Mouse (Mus musculus) midbrain, embryonic 14.5 days (tissue): ENCODE data around the gene Ilk. TPM values are rescaled to one million over a fixed set of nuclear protein-coding genes. Genes with fewer than 3 reads are reported as not detected.

Source experiments
- ATAC-seq: fragments of 200-750 bp; cut with Nextera tagmentation; 2 replicates; pipeline ENCODE4 v1.8.0; 2017; ENCODE audit warnings: moderate number of reproducible peaks, moderate library complexity; ENCODE audit not compliant: low FRiP score, low TSS enrichment
- DNase-seq: peaks from one replicate; pipeline ENCODE4 v3.0.0-alpha.2; 2015
- H3K27ac ChIP-seq: fragments of 300-500 bp; sonication (generic); replicated peaks from 2 replicates; pipeline ENCODE4 v1.5.1; 2014; ENCODE audit warnings: mild to moderate bottlenecking, low read depth, low read length, moderate library complexity
- H3K27me3 ChIP-seq: fragments of 300-500 bp; sonication (generic); 2 replicates; pipeline ENCODE4 v1.6.1; 2014; ENCODE audit warnings: low read length, control low read depth, mixed read lengths; ENCODE audit not compliant: control insufficient read depth, insufficient read depth
- H3K36me3 ChIP-seq: fragments of 300-500 bp; sonication (generic); 2 replicates; pipeline ENCODE4 v1.6.1; 2014; ENCODE audit warnings: low read length, control low read depth; ENCODE audit not compliant: control insufficient read depth, insufficient read depth
- H3K4me1 ChIP-seq: fragments of 300-500 bp; sonication (generic); 2 replicates; pipeline ENCODE4 v1.6.1; 2014; ENCODE audit warnings: mild to moderate bottlenecking, antibody characterized with exemption, low read length, control low read depth; ENCODE audit not compliant: control insufficient read depth, insufficient read depth
- H3K4me2 ChIP-seq: fragments of 300-500 bp; sonication (generic); 2 replicates; pipeline ENCODE4 v1.6.1; 2014; ENCODE audit warnings: mild to moderate bottlenecking, low read length, moderate library complexity
- H3K4me3 ChIP-seq: fragments of 300-500 bp; sonication (generic); replicated peaks from 2 replicates; pipeline ENCODE4 v1.5.1; 2014; ENCODE audit warnings: low read depth, low read length
- H3K9ac ChIP-seq: fragments of 300-500 bp; sonication (generic); replicated peaks from 2 replicates; pipeline ENCODE4 v1.6.1; 2014; ENCODE audit warnings: mild to moderate bottlenecking, low read length, moderate library complexity
- H3K9me3 ChIP-seq: fragments of 300-500 bp; sonication (generic); 2 replicates; pipeline ENCODE4 v1.6.1; 2016; ENCODE audit warnings: low read length, control low read depth, mixed read lengths; ENCODE audit not compliant: control insufficient read depth
- WGBS: fragments of 180-500 bp; shearing (Covaris S2); extraction: QIAGEN DNeasy Blood & Tissue Kit; methylation state at CpG from one replicate; pipeline ENCODE4 v1.1.7; 2014; 5-methylcytosine and 5-hydroxymethylcytosine counted together
- polyA plus RNA-seq: library from polyadenylated mRNA; unstranded; fragments of >200 nt; fragmentation: Nextera tagmentation; extraction: Ambion mirVana; gene quantifications from 2 replicates; pipeline ENCODE4 v1.2.1, GENCODE M21; 2014

The Ilk gene
- polyA plus RNA-seq = 166 and 199 TPM in 2 replicates

DNA sequence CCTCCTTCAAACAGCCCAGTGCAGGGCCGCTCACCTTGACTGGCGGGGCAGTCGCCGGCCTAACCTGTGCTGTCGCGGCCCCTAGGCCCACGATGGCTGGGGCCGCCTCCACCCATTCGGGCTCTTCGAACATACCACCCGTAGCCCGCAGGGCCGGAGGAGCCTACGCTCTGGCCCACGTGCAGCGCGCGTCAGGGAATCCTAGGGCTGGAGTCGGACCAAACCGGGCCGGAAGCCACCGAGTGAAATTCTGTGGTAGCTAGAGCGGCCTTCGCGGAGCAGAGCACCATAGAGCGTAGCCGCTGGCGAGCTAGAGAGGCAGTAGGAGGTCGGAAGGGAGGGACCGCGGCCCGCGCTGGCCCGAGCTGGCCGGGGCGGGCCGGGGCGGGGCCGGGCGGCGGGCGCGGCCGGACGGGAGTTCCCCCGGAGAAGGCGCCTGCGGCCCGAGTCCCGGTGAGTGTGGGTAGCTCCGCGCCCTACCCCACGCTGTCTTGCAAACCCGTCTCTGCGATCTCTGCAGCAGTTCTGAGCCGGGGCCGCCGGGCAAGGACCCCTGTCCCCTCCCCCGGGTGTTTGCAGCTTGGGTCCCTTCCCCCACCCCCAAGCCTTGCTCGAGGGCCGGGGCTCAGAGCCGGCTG is at the start of gene Ilk:
Gene Ilk (plus strand): TSS at position 329 of the 638 bp plus-strand sequence.
- Histone ChIP-seq H3K4me3 (peak within 1 kb of the TSS; percentile 75), H3K9ac (peak within 1 kb of the TSS; percentile 90), H3K4me1 (peaks cover 14% of the 10 kb centered on the region; the same call in 1 of the 2 replicates), H3K27ac (peak within 1 kb of the TSS; percentile 72), H3K9me3 (no peaks in the 10 kb centered on the region), H3K4me2 (peak within 1 kb of the TSS; percentile 94), H3K27me3 (no peaks in the 10 kb centered on the region), H3K36me3 (peaks cover 48% of the 10 kb centered on the region)
- DNase-seq = peak; percentile 93
- ATAC-seq = peak; percentile 95
- WGBS = under 1% methylated on average over 58 of the region's 62 CpGs

DNA sequence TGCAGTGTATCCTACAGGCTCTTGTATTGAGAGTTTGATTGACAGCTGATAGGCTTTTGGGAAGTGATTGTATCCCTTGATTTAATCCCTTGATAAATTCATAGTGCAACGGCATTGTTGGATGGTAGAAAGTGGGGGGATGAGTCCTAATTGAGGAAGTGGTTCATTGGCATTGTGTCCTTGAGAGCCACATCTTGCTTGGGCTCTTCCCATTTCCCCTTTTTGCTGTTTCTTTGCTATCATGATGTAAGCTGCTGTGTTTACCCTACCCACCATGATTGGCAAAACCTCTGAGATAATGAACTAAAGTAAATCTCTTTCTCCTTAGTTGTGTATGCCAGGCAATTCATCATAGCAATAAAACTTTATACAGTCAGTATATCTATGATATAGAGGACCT is 45.5 kb upstream of the Ilk start:
- no peak overlapping the region for H3K4me2 ChIP-seq
- H3K27me3 ChIP-seq = no peaks in the 10 kb centered on the region
- H3K4me1 ChIP-seq = no peaks in the 10 kb centered on the region
- 55% methylated on average over 1 of the region's 1 CpGs for WGBS
- no peaks in the 10 kb centered on the region for H3K9me3 ChIP-seq
- no peak overlapping the region for H3K4me3 ChIP-seq
- H3K36me3 ChIP-seq = no peaks in the 10 kb centered on the region
- H3K27ac ChIP-seq = no peak overlapping the region
- DNase-seq (no peak), ATAC-seq (no peak)
- H3K9ac ChIP-seq = no peak overlapping the region

DNA sequence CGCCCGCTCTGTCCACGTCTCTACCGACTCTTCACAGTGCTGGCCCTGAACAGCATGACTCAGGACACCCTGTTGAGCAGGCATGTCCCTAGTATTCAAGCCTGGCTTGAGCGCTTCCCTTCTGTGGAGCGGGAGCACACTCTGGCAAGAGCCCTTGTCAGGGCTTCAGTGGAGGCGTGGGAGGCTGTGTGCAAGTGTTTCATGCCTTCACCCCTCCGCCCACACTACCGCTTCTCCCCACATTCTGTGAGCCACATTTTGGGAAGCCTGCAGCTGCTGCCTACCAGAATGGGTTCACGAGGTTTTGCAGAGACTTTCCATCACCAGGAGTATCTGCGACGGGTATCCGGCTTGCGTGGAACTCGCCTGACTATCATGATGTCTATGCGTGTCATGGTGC is 33.2 kb upstream of the Ilk start:
- 86% methylated on average over 16 of the region's 16 CpGs for WGBS
- no peaks in the 10 kb centered on the region for H3K9me3 ChIP-seq
- no peak for ATAC-seq
- no peaks in the 10 kb centered on the region for H3K36me3 ChIP-seq
- no peak overlapping the region for H3K4me3 ChIP-seq
- no peaks in the 10 kb centered on the region for H3K27me3 ChIP-seq
- no peak overlapping the region for H3K27ac ChIP-seq
- no peak overlapping the region for H3K9ac ChIP-seq
- H3K4me1 ChIP-seq = no peaks in the 10 kb centered on the region
- no peak for DNase-seq
- H3K4me2 ChIP-seq = no peak overlapping the region

DNA sequence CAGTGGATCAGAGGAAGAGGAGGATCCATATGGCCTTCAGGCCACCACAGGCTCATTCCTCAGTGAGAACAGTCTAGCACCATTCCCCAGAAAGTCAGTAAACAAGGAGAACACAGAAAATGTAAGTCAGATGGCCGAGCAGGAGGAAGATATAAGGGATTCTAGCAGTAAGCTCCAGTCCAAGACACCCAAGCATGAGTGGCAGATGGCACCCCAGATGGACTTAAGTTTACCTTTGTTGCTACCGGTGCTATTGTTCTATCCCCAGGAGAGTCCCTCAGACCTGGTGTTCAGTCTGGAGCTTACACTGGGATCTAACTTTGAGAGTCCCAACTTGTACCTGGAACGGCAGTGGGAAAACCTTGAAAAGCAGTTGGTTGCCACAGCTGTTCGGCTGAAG is 32.6 kb upstream of the Ilk start:
- ATAC-seq = no peak
- no peaks in the 10 kb centered on the region for H3K9me3 ChIP-seq
- no peaks in the 10 kb centered on the region for H3K4me1 ChIP-seq
- no peak overlapping the region for H3K9ac ChIP-seq
- 91% methylated on average over 4 of the region's 4 CpGs for WGBS
- H3K4me2 ChIP-seq = no peak overlapping the region
- H3K27ac ChIP-seq = no peak overlapping the region
- no peaks in the 10 kb centered on the region for H3K36me3 ChIP-seq
- H3K4me3 ChIP-seq = no peak overlapping the region
- H3K27me3 ChIP-seq = no peaks in the 10 kb centered on the region
- no peak for DNase-seq

DNA sequence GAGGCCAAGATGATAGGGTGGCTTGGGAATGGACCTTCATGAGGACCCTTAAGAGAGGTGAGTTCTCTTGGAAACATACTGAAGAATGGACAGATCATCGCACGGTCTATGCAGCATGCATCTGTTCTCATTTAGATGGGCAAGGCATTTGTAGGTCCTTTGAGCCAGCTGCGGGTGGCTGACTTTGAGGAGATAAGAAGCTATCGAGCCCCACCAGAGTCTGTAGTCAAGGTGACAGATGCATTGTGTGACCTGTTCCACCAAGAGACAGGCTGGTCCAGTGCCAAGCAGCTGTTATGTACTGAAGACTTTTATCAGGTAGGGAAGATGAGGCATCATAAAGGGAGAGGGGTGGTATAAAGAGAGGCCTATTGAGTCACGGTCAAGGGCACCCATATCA is 27.7 kb upstream of the Ilk start:
- WGBS = 94% methylated on average over 5 of the region's 5 CpGs
- Histone ChIP-seq H3K9ac (no peak overlapping the region), H3K27me3 (no peaks in the 10 kb centered on the region), H3K9me3 (no peaks in the 10 kb centered on the region), H3K4me1 (no peaks in the 10 kb centered on the region), H3K4me2 (no peak overlapping the region), H3K27ac (no peak overlapping the region), H3K4me3 (no peak overlapping the region), H3K36me3 (no peaks in the 10 kb centered on the region)
- DNase-seq (no peak), ATAC-seq (no peak)

DNA sequence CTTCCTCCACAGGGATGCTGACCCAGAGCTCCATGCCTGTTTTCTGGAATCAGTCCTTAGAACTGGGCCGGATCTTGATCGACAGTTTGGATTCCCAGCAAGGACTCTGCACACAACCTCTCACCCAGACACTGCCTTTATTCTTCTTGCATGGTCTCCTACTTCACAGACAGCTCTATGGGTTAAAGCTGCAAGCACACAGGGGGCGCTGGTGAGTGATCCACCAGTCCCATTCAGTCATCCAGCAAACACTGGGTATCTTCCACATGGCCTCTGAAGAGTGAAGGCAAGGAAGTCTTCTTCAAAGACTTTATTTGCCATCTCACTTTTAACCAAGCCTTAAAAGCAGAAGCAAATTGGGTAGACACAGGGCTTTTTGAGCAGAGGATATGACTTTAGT is 21.0 kb upstream of the Ilk start:
- 59% methylated on average over 3 of the region's 3 CpGs for WGBS
- H3K27ac ChIP-seq = no peak overlapping the region
- H3K4me1 ChIP-seq = no peaks in the 10 kb centered on the region
- ATAC-seq (no peak), DNase-seq (no peak)
- no peak overlapping the region for H3K4me3 ChIP-seq
- no peak overlapping the region for H3K4me2 ChIP-seq
- no peaks in the 10 kb centered on the region for H3K36me3 ChIP-seq
- H3K9me3 ChIP-seq = no peaks in the 10 kb centered on the region
- no peaks in the 10 kb centered on the region for H3K27me3 ChIP-seq
- no peak overlapping the region for H3K9ac ChIP-seq

DNA sequence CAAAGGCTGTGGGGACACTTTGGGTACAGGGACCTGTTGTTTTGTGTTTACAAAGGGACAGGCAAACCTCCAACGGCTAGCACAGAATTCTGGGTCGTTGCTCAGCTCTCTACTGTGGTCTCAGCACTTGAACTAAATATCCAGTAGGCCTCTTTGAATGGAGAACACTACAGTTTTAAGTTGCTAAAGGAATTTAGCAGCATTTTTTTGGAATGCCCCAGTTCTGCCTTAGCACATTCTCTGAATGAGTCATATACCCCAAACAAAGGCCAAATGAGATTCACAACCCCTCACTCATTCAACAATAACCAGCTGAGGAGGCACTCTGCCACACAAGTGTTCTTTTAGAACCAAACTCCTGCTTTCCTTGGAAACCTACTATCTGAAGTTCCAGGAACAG is 14.5 kb upstream of the Ilk start:
- no peaks in the 10 kb centered on the region for H3K4me1 ChIP-seq

DNA sequence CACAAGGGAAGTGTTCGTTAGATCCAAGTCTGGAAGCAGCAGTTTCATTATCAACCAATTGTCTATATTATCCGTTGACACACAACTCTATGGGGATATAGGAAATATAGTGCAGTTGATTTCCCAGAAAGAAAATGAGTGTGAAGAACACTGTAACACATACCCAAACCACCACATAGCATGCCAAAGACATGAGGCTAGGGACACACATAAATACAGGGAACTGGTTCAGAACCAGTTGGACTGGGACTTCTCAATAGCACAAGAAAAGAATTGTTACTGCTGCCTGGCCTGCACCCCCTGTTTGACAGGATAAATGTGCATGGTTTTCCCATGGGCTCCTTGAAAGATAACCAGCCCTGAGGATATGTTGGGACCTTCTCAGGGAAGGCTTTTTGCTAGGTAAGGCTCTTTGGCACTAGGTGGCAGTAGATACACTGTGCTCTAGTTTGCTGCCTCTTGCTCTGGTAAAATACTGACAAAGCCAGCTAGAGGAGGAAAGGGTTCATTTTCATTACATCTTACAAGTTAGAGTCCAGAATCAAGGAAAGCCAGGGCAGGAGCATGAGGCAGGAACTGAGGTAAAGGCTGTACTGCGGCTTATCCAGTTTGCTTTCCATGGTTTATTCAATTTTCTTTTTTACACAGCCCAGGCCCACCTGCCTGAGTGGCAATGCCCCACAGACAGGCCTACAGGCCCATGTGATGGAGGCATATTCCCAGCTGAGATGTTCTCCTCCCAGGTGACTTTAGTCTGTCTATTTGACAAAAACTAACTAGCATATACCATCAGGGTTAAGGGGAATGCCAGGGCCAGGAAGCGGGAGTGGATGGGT is 10.0 kb upstream of the Ilk start:
- no peak overlapping the region for H3K27ac ChIP-seq
- H3K4me3 ChIP-seq = no peak overlapping the region
- H3K4me2 ChIP-seq = no peak overlapping the region
- no peaks in the 10 kb centered on the region for H3K4me1 ChIP-seq
- DNase-seq = peak; percentile 87
- H3K27me3 ChIP-seq = no peaks in the 10 kb centered on the region
- peaks cover 8% of the 10 kb centered on the region for H3K36me3 ChIP-seq
- ATAC-seq = peak; percentile 74; the same call in 1 of the 2 replicates
- no peaks in the 10 kb centered on the region for H3K9me3 ChIP-seq
- H3K9ac ChIP-seq = no peak overlapping the region
- 78% methylated on average over 4 of the region's 4 CpGs for WGBS

More for the DNA sequence above, 14.5 kb upstream of the Ilk start:
- WGBS = 74% methylated on average over 2 of the region's 2 CpGs
- Histone ChIP-seq H3K9me3 (no peaks in the 10 kb centered on the region), H3K4me2 (no peak overlapping the region), H3K36me3 (no peaks in the 10 kb centered on the region), H3K27me3 (no peaks in the 10 kb centered on the region), H3K27ac (no peak overlapping the region), H3K9ac (no peak overlapping the region), H3K4me3 (no peak overlapping the region)
- DNase-seq = no peak
- ATAC-seq = no peak

DNA sequence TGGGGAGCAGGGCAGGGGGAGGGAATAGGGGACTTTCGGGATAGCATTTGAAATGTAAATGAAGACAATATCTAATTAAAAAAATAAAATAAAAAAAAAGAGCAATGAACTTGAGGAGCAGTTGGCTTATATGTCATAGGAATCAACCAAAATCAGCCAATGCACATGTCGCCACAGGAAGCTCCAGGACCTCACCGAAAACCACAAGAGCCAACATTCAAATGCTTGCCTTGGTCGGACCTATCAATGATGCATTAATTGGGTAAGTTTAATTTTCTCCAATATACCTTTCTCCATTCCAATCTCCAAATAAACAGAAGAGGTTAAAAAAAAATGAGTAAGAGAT is 9.4 kb upstream of the Ilk start:
- ATAC-seq = no peak
- Histone ChIP-seq H3K4me2 (no peak overlapping the region), H3K27me3 (no peaks in the 10 kb centered on the region), H3K9ac (no peak overlapping the region), H3K36me3 (peaks cover 12% of the 10 kb centered on the region), H3K4me1 (no peaks in the 10 kb centered on the region), H3K9me3 (no peaks in the 10 kb centered on the region), H3K4me3 (no peak overlapping the region), H3K27ac (no peak overlapping the region)
- 97% methylated on average over 4 of the region's 4 CpGs for WGBS
- DNase-seq = no peak
